Mouse (Mus musculus) limb, embryonic 14.5 days (tissue): Measurements from ENCODE around the gene Sgpp1. TPM values are rescaled to one million over a fixed set of nuclear protein-coding genes. Genes with fewer than 3 reads are reported as not detected.

ENCODE experiments used
- ATAC-seq: fragments of 200-750 bp; cut with Nextera tagmentation; 2 replicates; pipeline ENCODE4 v1.8.0; 2017; ENCODE audit warnings: low read depth, moderate number of reproducible peaks, moderate TSS enrichment; ENCODE audit not compliant: low FRiP score
- DNase-seq: peaks from one replicate; pipeline ENCODE4 v3.0.0-alpha.2; 2015; ENCODE audit warnings: low spot score
- H3K27ac ChIP-seq: fragments of 300-500 bp; sonication (generic); replicated peaks from 2 replicates; pipeline ENCODE4 v1.5.1; 2014; ENCODE audit warnings: low read depth, mild to moderate bottlenecking, low read length, moderate library complexity, mixed read lengths
- H3K27me3 ChIP-seq: fragments of 300-500 bp; sonication (generic); 2 replicates; pipeline ENCODE4 v1.6.1; 2014; ENCODE audit warnings: low read length, mixed read lengths; ENCODE audit not compliant: control insufficient read depth, insufficient read depth
- H3K36me3 ChIP-seq: fragments of 300-500 bp; sonication (generic); 2 replicates; pipeline ENCODE4 v1.6.1; 2014; ENCODE audit warnings: mild to moderate bottlenecking, low read length, moderate library complexity, mixed read lengths; ENCODE audit not compliant: control insufficient read depth, insufficient read depth
- H3K4me1 ChIP-seq: fragments of 300-500 bp; sonication (generic); 2 replicates; pipeline ENCODE4 v1.6.1; 2014; ENCODE audit warnings: antibody characterized with exemption, low read length, mixed read lengths; ENCODE audit not compliant: control insufficient read depth, insufficient read depth
- H3K4me2 ChIP-seq: fragments of 300-500 bp; sonication (generic); replicated peaks from 2 replicates; pipeline ENCODE4 v1.6.1; 2014; ENCODE audit warnings: low read depth, mild to moderate bottlenecking, low read length, moderate library complexity; ENCODE audit not compliant: severe bottlenecking
- H3K4me3 ChIP-seq: fragments of 300-500 bp; sonication (generic); replicated peaks from 2 replicates; pipeline ENCODE4 v1.5.1; 2014; ENCODE audit warnings: low read length
- H3K9ac ChIP-seq: fragments of 300-500 bp; sonication (generic); 2 replicates; pipeline ENCODE4 v1.6.1; 2014; ENCODE audit warnings: mild to moderate bottlenecking, low read depth, low read length, moderate library complexity; ENCODE audit not compliant: severe bottlenecking
- H3K9me3 ChIP-seq: fragments of 300-500 bp; sonication (generic); 2 replicates; pipeline ENCODE4 v1.6.1; 2016; ENCODE audit warnings: low read length; ENCODE audit not compliant: control insufficient read depth
- POLR2A ChIP-seq: fragments of 200-500 bp; IDR thresholded peaks from 2 replicates; pipeline ENCODE4 v1.8.0; 2012; ENCODE audit warnings: inconsistent platforms, mild to moderate bottlenecking, moderate library complexity, borderline replicate concordance; ENCODE audit not compliant: insufficient read depth, insufficient read length; ENCODE audit errors: extremely low read depth
- WGBS: fragments of 180-500 bp; shearing (Covaris S2); extraction: QIAGEN DNeasy Blood & Tissue Kit; methylation state at CpG from one replicate; pipeline ENCODE4 v1.1.7; 2014; 5-methylcytosine and 5-hydroxymethylcytosine counted together
- polyA plus RNA-seq, 2 experiments: library from polyadenylated mRNA; depleted of rRNA in 1 of 2; stranded (reverse) in 1 of 2; unstranded in 1 of 2; fragments of >200 nt; fragmentation: Nextera tagmentation in 1 of 2; extraction: Ambion mirVana in 1 of 2; gene quantifications; 2 replicates each; pipeline versions ENCODE4 v1.2.1 to v1.2.3; 2012 to 2014

Gene Sgpp1
- polyA plus RNA-seq, 2 experiments: 18.4 to 36.8 TPM

DNA sequence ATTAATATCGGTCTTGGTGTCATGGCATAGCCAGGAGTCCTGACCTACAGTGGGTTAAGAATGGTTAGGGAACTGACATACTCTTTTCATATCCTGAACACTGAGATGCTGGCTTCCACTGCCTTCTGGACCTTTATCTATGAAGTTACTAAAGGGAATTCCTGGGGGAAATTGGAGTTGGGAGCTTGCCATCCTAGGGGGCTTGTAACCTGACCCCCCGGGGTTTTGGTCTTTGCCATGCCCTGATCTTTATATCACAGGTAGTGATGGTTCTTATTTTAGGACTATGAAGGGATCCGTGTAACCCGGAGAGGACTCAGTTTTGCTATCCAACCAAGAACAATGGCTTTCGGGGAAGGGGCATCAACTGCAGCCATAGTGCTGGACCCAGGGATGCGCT, 64.9 kb downstream of the Sgpp1 start:
- 91% methylated on average over 6 of the region's 6 CpGs for WGBS
- Histone ChIP-seq H3K27me3 (no peaks in the 10 kb centered on the region), H3K9ac (0 out of 2 replicates have a peak overlapping the region, but pooled peaks have one; percentile 63), H3K4me2 (peak overlapping the region; percentile 54), H3K36me3 (no peaks in the 10 kb centered on the region), H3K9me3 (no peaks in the 10 kb centered on the region), H3K4me3 (peak overlapping the region; percentile 64), H3K4me1 (peaks cover 6% of the 10 kb centered on the region; the same call in 1 of the 2 replicates), H3K27ac (no peak overlapping the region)
- no peak for DNase-seq
- ATAC-seq: no peak
- TF ChIP-seq POLR2A: no peak

DNA sequence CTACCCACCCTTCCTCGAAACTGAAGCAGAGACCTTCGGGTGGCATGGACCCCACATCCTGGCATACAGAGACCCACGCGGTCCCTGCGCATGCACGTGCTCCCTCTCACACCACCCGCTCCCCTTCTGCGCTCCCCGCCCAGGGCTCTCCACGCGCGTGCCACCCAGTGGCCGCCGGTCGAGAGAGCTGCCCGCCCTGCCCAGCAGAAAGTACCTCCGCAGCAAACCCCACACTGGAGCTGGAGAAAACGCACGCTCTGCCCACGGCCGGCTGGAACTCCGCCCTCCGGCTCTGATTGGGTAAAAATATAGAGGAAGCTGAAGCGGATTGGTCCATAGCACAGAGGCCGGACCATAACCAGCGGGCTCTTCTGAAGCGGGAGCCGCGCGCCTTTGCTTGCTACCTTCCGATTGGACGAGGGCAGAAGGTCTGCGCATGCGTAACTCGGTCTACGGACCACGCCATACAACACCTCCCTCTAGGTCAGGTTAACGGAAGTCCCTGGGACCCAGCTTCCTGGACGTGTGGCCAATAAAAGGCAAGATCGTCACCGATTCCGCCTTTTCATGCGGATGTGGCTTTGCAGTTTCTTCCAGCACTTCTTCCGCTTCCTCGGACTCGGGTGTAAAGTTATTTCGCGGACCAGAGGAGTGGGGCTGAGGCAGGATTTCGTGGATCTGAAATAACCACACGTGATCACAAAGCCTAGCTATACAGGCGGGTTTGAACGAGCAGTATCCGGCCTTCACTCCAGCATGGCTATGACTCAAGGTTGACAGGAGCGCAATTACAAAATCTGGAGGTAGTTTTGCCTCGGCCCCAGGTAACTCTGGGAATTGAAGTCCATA, 66.0 kb downstream of the Sgpp1 start, which contains the start of gene Wdr89:
Wdr89 (minus strand) TSS at position 280 of the 849 bp plus-strand sequence.
- Histone ChIP-seq H3K9me3 (no peaks in the 10 kb centered on the region), H3K27ac (peak within 1 kb of the TSS; percentile 86), H3K4me2 (peak within 1 kb of the TSS; percentile 61), H3K4me1 (peaks cover 6% of the 10 kb centered on the region; the same call in 1 of the 2 replicates), H3K27me3 (no peaks in the 10 kb centered on the region), H3K4me3 (peak within 1 kb of the TSS; percentile 64), H3K9ac (peak within 1 kb of the TSS; percentile 72), H3K36me3 (no peaks in the 10 kb centered on the region)
- TF ChIP-seq POLR2A: peak; percentile 61; the same call in 1 of the 2 replicates
- peak; percentile 100 for DNase-seq
- ATAC-seq: peak; percentile 99
- under 1% methylated on average over 50 of the region's 55 CpGs for WGBS

DNA sequence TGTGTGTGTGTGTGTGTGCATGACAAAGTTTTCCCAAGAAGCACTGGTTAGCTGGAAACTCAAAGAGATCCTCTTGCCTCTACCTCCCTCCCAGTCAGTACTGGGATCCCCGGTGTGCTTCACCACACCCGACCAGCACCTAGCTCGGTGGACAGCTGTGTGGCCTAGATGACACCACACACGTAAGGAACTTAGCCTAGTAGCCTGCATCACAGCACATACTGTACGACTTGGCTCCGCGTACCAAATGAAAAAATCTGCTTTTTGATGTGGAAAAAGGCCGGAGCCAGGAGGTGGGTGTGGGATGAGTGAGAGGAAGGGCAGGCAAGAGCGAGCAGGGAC, 66.6 kb downstream of the Sgpp1 start:
- Histone ChIP-seq H3K9me3 (no peaks in the 10 kb centered on the region), H3K4me3 (peak overlapping the region; percentile 64), H3K27ac (peak overlapping the region; percentile 84), H3K4me1 (peaks cover 6% of the 10 kb centered on the region; the same call in 1 of the 2 replicates), H3K36me3 (no peaks in the 10 kb centered on the region), H3K9ac (peak overlapping the region; percentile 72), H3K4me2 (peak overlapping the region; percentile 61), H3K27me3 (no peaks in the 10 kb centered on the region)
- DNase-seq: no peak
- no peak for TF ChIP-seq POLR2A
- ATAC-seq: no peak; the same call in none of the 2 replicates
- WGBS: under 1% methylated on average over 9 of the region's 9 CpGs

DNA sequence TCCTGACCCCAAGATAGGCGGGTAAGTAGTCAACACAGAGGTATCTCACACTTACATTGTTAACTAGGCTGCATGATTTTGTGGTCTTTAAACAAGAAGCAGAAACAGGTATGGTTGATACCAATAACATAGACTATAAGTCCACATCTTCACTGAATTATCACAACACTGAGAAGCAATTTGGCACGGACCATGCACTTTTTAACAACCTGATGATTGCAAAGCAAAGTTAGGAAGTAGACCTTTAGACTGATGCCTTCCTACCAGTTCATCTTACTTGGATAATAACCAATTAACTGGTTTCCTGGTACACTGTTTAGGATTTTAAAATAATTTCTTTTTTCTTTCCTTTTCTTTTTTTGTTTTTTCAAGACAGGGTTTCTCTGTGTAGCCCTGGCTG, 67.3 kb downstream of the Sgpp1 start:
- no peak overlapping the region; the same call in 1 of the 2 replicates for H3K4me3 ChIP-seq
- no peaks in the 10 kb centered on the region for H3K36me3 ChIP-seq
- TF ChIP-seq POLR2A: no peak
- H3K9ac ChIP-seq: no peak overlapping the region
- no peak for ATAC-seq
- H3K9me3 ChIP-seq: no peaks in the 10 kb centered on the region
- H3K4me1 ChIP-seq: peaks cover 6% of the 10 kb centered on the region; the same call in 1 of the 2 replicates
- DNase-seq: no peak
- peak overlapping the region; percentile 61; the same call in 1 of the 2 replicates for H3K4me2 ChIP-seq
- H3K27me3 ChIP-seq: no peaks in the 10 kb centered on the region
- no peak overlapping the region for H3K27ac ChIP-seq
- WGBS: 93% methylated on average over 2 of the region's 2 CpGs

DNA sequence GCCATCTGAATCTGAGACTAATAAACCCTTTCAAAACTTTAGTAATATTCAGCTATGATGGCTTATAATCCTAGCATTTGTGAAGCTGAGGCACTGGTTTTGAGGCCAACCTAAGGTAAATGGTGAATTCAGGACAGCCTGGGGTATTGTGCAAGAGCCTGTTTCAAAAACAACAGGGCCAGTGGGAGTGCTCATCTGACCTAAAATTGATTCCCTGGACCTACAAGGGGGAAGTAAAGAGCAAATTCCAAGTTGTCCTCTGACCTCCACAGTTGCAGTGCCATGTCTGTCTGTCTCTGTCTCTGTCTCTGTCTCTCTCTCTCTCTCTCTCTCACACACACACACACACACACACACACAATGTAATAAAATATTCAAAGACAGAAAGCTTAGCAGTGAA, 68.6 kb downstream of the Sgpp1 start:
- ATAC-seq: no peak
- peaks cover 6% of the 10 kb centered on the region; the same call in 1 of the 2 replicates for H3K4me1 ChIP-seq
- H3K4me2 ChIP-seq: no peak overlapping the region
- H3K4me3 ChIP-seq: no peak overlapping the region
- no peaks in the 10 kb centered on the region for H3K36me3 ChIP-seq
- H3K27me3 ChIP-seq: no peaks in the 10 kb centered on the region
- no peak for DNase-seq
- H3K27ac ChIP-seq: no peak overlapping the region
- H3K9ac ChIP-seq: no peak overlapping the region
- H3K9me3 ChIP-seq: no peaks in the 10 kb centered on the region
- no peak for TF ChIP-seq POLR2A
